Mouse (Mus musculus) ovary, postnatal 14 days (tissue): ENCODE measurements at regions not wholly inside any gene's neighbourhood (a gene's known extent, or its start where the extent isn't known, plus 50 kb on each side); places are given as distances from the start of the nearest gene placed in this dataset.
"Not testable (repeated sequence)": the region's sequence is repeated elsewhere in the genome, so short reads cannot be mapped to it uniquely, and the experiment has no call there.

Experiments
- DNase-seq: peaks from one replicate; pipeline ENCODE4 v3.0.0; 2022; ENCODE audit warnings: low spot score

GRCm38 (mm10) chr3:147824451-147824850, 972.3 kb downstream of the Ttll7 start:
- no peak for DNase-seq

- DNase-seq: no peak
Measured at GRCm38 (mm10) chr3:147814080-147814650, 962.0 kb downstream of the Ttll7 start.

GRCm38 (mm10) chr3:147802546-147802945, 950.4 kb downstream of the Ttll7 start:
- no peak for DNase-seq

- DNase-seq: no peak
Measured at GRCm38 (mm10) chr3:147796524-147796923, 944.4 kb downstream of the Ttll7 start.

- no peak for DNase-seq
Measured at GRCm38 (mm10) chr3:147795116-147795515, 942.9 kb downstream of the Ttll7 start.

GRCm38 (mm10) chr3:147786555-147786954, 934.4 kb downstream of the Ttll7 start:
- DNase-seq: no peak

- no peak for DNase-seq
Measured at GRCm38 (mm10) chr3:147750842-147751191, 898.6 kb downstream of the Ttll7 start.

GRCm38 (mm10) chr3:147749939-147750841, 898.0 kb downstream of the Ttll7 start:
- DNase-seq: no peak

- no peak for DNase-seq
Measured at GRCm38 (mm10) chr3:147749442-147749841, 897.3 kb downstream of the Ttll7 start.

GRCm38 (mm10) chr3:147736673-147737439, 884.7 kb downstream of the Ttll7 start:
- DNase-seq: no peak

- DNase-seq: no peak
Measured at GRCm38 (mm10) chr3:147716391-147716790, 864.2 kb downstream of the Ttll7 start.

GRCm38 (mm10) chr3:147707401-147707801, 855.2 kb downstream of the Ttll7 start:
- no peak for DNase-seq

GRCm38 (mm10) chr3:147683730-147684129, 831.6 kb downstream of the Ttll7 start:
- no peak for DNase-seq

- DNase-seq: no peak
Measured at GRCm38 (mm10) chr3:147680299-147680698, 828.1 kb downstream of the Ttll7 start.

- no peak for DNase-seq
Measured at GRCm38 (mm10) chr3:147662572-147662971, 810.4 kb downstream of the Ttll7 start.

GRCm38 (mm10) chr3:147652849-147653248, 800.7 kb downstream of the Ttll7 start:
- DNase-seq: no peak

- not testable (repeated sequence) for DNase-seq
Measured at GRCm38 (mm10) chr3:147635486-147635885, 783.3 kb downstream of the Ttll7 start.

GRCm38 (mm10) chr3:147631151-147631550, 779.0 kb downstream of the Ttll7 start:
- no peak for DNase-seq

- no peak for DNase-seq
Measured at GRCm38 (mm10) chr3:147583697-147584315, 731.6 kb downstream of the Ttll7 start.

- DNase-seq: no peak
Measured at GRCm38 (mm10) chr3:147571850-147572249, 719.7 kb downstream of the Ttll7 start.

GRCm38 (mm10) chr3:147545329-147546006, 693.3 kb downstream of the Ttll7 start:
- no peak for DNase-seq

GRCm38 (mm10) chr3:147542285-147542684, 690.1 kb downstream of the Ttll7 start:
- no peak for DNase-seq
